Mouse (Mus musculus) retina, embryonic 14.5 days (tissue): Measurements from ENCODE around the gene Eif2b2.

Experiments used
- DNase-seq: peaks from one replicate; pipeline ENCODE4 v3.0.0-alpha.2; 2015; ENCODE audit warnings: low spot score

The Eif2b2 gene

GRCm38 (mm10) chr12:85193923-85194622 lies 25.2 kb upstream of the Eif2b2 start:
- DNase-seq = no peak

- DNase-seq = no peak
These were observed 24.7 kb upstream of the Eif2b2 start for GRCm38 (mm10) chr12:85194623-85195018.

- DNase-seq = no peak
These were observed 24.2 kb upstream of the Eif2b2 start for GRCm38 (mm10) chr12:85195086-85195485.

GRCm38 (mm10) chr12:85196191-85196590 lies 23.1 kb upstream of the Eif2b2 start:
- DNase-seq = no peak

- no peak for DNase-seq
These were observed 21.9 kb upstream of the Eif2b2 start for GRCm38 (mm10) chr12:85197371-85197770.

- peak; percentile 31 for DNase-seq
These were observed 21.3 kb upstream of the Eif2b2 start for GRCm38 (mm10) chr12:85197936-85198335.

- no peak for DNase-seq
These were observed 19.3 kb upstream of the Eif2b2 start for GRCm38 (mm10) chr12:85199954-85200353.

GRCm38 (mm10) chr12:85200929-85201829 lies 18.1 kb upstream of the Eif2b2 start:
- peak; percentile 72 for DNase-seq

- no peak for DNase-seq
These were observed 17.5 kb upstream of the Eif2b2 start for GRCm38 (mm10) chr12:85201830-85202147.

- DNase-seq = no peak
These were observed 17.1 kb upstream of the Eif2b2 start for GRCm38 (mm10) chr12:85202191-85202590.

- DNase-seq = no peak
These were observed 15.6 kb upstream of the Eif2b2 start for GRCm38 (mm10) chr12:85203699-85204098.

- no peak for DNase-seq
These were observed 15.2 kb upstream of the Eif2b2 start for GRCm38 (mm10) chr12:85204105-85204504.

- no peak for DNase-seq
These were observed 13.9 kb upstream of the Eif2b2 start for GRCm38 (mm10) chr12:85205425-85205824.

GRCm38 (mm10) chr12:85208687-85209199 lies 10.5 kb upstream of the Eif2b2 start:
- DNase-seq = no peak

- DNase-seq = no peak
These were observed 4.2 kb upstream of the Eif2b2 start for GRCm38 (mm10) chr12:85215031-85215430.

- DNase-seq = no peak
These were observed 1.5 kb upstream of the Eif2b2 start for GRCm38 (mm10) chr12:85217733-85218310.

GRCm38 (mm10) chr12:85219905-85220290 lies 617 bp downstream of the Eif2b2 start:
- peak; percentile 20 for DNase-seq

GRCm38 (mm10) chr12:85227227-85227626 lies 7.9 kb downstream of the Eif2b2 start:
- no peak for DNase-seq

GRCm38 (mm10) chr12:85227876-85228599 lies 8.8 kb downstream of the Eif2b2 start:
- no peak for DNase-seq

GRCm38 (mm10) chr12:85233376-85234358 lies 14.4 kb downstream of the Eif2b2 start:
- DNase-seq = no peak

- no peak for DNase-seq
These were observed 18.3 kb downstream of the Eif2b2 start for GRCm38 (mm10) chr12:85237553-85237952.
